Mouse (Mus musculus) lung, postnatal 0 days (tissue): Measurements from ENCODE around the gene Sestd1.

Experiments
- CTCF ChIP-seq: IDR thresholded peaks from 2 replicates; pipeline ENCODE4 v1.5.1; 2016; ENCODE audit warnings: antibody characterized with exemption, mild to moderate bottlenecking
- EP300 ChIP-seq: IDR thresholded peaks from 2 replicates; pipeline ENCODE4 v1.6.1; 2016; ENCODE audit warnings: antibody characterized with exemption, mild to moderate bottlenecking, control low read depth

DNA sequence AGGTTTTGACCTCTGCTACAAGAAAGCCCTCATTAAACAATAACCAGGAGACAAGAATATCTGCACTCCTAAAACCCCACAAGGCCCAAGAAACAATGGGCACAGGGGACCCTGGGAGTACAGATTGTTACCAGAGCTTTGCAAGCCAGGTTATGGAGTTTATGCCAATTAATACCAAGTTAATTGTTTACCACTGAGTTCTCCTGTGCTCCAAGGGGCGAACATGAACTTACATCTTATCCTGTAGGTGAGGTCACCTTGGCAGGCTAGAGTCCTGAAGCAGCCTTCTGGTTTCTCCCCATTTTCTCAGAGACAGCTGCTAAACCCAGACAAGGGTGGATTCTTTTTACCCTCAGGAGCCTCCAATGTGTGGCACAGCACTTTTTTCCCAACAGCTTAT is 32.0 kb downstream of the Sestd1 start:
- no peak for TF ChIP-seq CTCF
- no peak for TF ChIP-seq EP300
